Mouse (Mus musculus) right cerebral cortex, postnatal 10 days (tissue): ENCODE measurements around the gene Fpr-rs7.

ENCODE experiments used
- DNase-seq, 2 experiments: peaks; one replicate each; pipeline ENCODE4 v3.0.0; 2021; ENCODE audit warnings: low spot score in 2 of 2

The Fpr-rs7 gene

GRCm38 (mm10) chr17:20114126-20114525, at the start of gene Fpr-rs7:
Gene Fpr-rs7, minus strand, starts transcription at chr17:20114226.
- no peak for DNase-seq

GRCm38 (mm10) chr17:20074090-20074489, 39.9 kb downstream of the Fpr-rs7 start:
- DNase-seq, result no peak

- DNase-seq, result no peak
These were observed 42.2 kb downstream of the Fpr-rs7 start for GRCm38 (mm10) chr17:20071656-20072396.
